Mouse (Mus musculus): ENCODE data around the gene Cdpf1.

GRCm38 (mm10) chr15:85829470-85829869, 18.0 kb upstream of the Cdpf1 start:
- TF ChIP-seq CTCF (IDR thresholded peaks at IDR 0.05; ENCODE audit: control insufficient read depth, insufficient read depth, insufficient read length) (no peak), USF1 (IDR thresholded peaks at IDR 0.05; ENCODE audit: low read depth) (no peak), MYOD1 (IDR thresholded peaks at IDR 0.05; ENCODE audit: control insufficient read depth, insufficient read length, low read depth) (no peak), MAX (IDR thresholded peaks at IDR 0.05) (no peak)

Measured in C2C12 (cell line).